Mouse (Mus musculus): ENCODE measurements around the gene Hist2h4. TPM values are rescaled to one million over a fixed set of nuclear protein-coding genes. Genes with fewer than 3 reads are reported as not detected.

Hist2h4 gene
- polyA plus RNA-seq, 1 experiment = 5.6 TPM

DNA sequence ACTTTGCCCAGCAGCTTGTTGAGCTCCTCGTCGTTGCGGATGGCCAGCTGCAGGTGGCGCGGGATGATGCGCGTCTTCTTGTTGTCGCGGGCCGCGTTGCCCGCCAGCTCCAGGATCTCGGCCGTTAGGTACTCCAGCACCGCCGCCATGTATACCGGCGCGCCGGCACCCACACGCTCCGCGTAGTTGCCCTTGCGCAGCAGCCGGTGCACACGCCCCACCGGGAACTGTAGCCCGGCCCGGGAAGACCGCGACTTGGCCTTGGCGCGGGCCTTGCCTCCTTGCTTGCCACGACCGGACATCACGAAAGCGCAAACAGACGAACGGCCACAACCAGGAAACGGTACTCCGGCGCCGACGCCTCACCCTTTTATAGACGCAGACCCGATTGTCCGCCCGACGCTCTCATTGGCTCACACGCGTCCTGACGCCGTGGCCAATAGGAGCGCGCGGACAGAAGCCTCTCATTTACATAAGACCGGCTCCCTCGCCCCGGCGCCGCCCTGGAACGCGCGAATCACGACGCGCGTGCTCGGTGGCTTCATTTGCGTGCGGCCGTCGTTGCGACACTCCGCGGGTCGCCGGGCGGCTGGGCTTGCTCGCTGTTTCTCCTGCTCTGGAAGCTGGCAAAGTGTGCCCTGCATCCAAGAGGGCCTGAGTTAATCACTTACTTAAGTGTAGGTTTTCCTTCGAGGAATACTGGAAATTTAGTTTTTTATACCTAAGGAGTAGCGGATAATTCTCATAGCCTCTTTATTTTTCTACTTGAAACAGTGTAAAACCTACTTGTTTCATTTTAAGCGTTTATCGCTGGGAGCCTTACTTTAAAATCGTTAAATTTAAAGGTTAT, 22.9 kb downstream of the Hist2h4 start, which contains the start of gene Hist2h2aa2:
TSS of gene Hist2h2aa2 (minus strand) at position 328 of the 850 bp plus-strand sequence.
- peak within 1 kb of the TSS; percentile 54 for H3K4me3 ChIP-seq (replicated peaks; ENCODE audit: extremely low read depth, low read depth, low read length)
- TF ChIP-seq POLR2A (IDR thresholded peaks at IDR 0.05; ENCODE audit: borderline replicate concordance, extremely low read depth, low read depth, low read length) = peak; percentile 53; the same call in 1 of the 2 replicates
- WGBS = 3% methylated on average over 32 of the region's 85 CpGs
- H3K4me1 ChIP-seq (ENCODE audit: control insufficient read depth, insufficient read depth, low read length) = peaks cover 18% of the 10 kb centered on the region
- DNase-seq = peak; percentile 100

DNA sequence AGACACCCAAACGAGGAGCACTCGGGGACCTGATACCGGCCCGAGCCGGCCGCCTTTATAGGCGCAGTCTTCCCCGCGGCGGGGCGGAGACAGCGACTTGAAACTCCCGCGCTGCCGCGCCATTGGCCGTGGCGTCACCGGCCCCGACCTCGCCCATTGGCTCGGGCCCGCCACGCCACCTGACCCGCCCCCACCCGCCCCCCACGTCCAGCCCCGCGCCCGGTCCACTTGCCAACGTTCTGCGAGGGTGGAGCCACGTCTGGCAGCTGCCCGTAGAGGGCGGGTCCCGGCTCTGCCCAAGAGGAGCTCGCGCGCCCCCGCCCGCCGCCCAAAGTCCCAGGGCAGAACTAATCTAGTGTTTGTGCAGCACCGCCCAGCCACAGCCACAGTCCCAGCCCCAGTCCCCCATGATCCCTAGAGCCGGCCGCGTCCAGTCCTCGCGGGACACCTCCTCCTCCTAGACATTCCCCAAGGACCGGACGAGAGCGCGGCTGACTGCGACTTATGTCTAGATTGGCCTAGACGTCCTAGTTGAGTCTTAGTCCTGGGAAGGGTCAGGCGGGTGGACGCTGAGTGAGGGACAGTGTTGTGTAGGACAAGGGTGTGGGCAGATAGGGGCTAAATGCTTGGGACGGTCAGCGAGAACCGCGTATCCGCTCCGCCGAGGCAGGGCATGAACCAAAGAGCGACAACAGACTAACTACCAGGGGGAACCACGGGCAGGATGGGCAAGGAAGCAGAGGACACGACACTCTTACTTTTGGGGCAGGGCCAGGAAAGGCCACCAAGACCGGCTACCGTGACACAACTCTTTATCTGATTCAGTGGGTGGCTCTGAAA, 23.9 kb downstream of the Hist2h4 start, which contains the start of gene Hist2h3c2:
TSS of gene Hist2h3c2 (minus strand) at position 174 of the 840 bp plus-strand sequence.
- peaks cover 14% of the 10 kb centered on the region for H3K4me1 ChIP-seq (ENCODE audit: control insufficient read depth, insufficient read depth, low read length)
- DNase-seq = peak; percentile 57
- under 1% methylated on average over 29 of the region's 68 CpGs for whole genome bisulfite sequencing
- TF ChIP-seq POLR2A (IDR thresholded peaks at IDR 0.05; ENCODE audit: borderline replicate concordance, extremely low read depth, low read depth, low read length) = peak; percentile 29; the same call in 1 of the 2 replicates
- peak within 1 kb of the TSS; percentile 54 for H3K4me3 ChIP-seq (replicated peaks; ENCODE audit: extremely low read depth, low read depth, low read length)

DNA sequence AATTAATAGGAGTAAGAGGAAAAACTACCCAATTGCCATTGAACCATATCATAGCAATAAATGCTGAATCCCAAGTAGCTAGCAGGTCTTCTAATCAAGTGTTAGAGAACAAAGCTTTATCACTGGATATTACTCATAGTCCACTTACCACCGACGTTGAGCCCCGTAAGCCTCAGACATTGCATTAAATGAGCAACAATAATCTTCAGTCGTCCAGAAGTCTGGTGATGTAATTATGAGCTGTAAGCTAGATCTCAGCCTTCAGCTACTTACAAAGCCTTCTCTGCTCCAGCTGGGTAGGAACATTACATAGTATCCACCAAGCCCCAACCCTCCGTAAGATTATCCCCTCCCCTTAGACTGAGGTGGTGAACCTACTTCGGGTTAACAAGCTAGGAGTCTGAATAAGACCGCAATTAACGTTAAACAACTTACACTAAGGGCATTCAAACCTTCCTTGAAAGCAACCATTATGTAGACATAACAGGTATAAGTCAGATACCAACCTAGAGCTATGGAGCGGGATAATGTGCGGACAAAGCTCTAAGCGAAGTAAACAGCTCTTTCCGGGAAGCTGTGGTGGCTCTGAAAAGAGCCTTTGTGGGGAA, 25.1 kb downstream of the Hist2h4 start:
- H3K4me3 ChIP-seq (replicated peaks; ENCODE audit: extremely low read depth, low read depth, low read length) = no peak overlapping the region
- WGBS = 12% methylated on average over 12 of the region's 12 CpGs

DNA sequence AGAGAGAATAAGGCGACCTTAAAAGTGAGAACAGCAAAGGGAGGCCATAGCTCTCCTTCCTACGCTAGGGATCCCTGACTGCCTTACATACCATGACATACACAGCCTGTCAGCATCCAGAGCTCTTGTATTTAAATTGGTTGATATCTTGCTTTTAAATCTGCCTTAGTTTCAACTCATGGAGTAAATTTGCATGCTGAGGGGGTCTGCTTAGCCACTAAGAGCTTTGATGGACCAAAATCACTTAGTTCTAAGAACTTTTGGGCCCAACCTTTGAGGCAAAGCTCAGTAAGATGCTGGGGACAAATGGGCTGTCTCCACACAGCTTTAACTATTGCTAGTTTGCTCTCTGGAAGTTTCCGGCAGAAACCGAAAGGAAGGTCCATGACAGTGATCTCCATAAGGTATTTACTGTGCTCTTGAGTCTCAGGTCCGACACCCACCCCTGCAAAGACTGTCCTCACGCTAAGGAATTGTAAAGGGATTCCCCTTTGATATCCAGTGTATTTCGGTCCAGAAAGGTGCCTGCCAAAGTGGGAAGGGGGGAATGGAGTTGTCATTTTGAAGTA, 25.7 kb downstream of the Hist2h4 start:
- WGBS = 60% methylated on average over 7 of the region's 7 CpGs
- H3K4me3 ChIP-seq (replicated peaks; ENCODE audit: extremely low read depth, low read depth, low read length) = no peak overlapping the region
- TF ChIP-seq POLR2A (IDR thresholded peaks at IDR 0.05; ENCODE audit: borderline replicate concordance, extremely low read depth, low read depth, low read length) = no peak
- no peak for TF ChIP-seq CTCF (IDR thresholded peaks at IDR 0.05; ENCODE audit: insufficient read depth, low read length)

More for the DNA sequence above, 25.1 kb downstream of the Hist2h4 start:
- DNase-seq = no peak
- TF ChIP-seq CTCF (IDR thresholded peaks at IDR 0.05; ENCODE audit: insufficient read depth, low read length) (no peak), POLR2A (IDR thresholded peaks at IDR 0.05; ENCODE audit: borderline replicate concordance, extremely low read depth, low read depth, low read length) (no peak)
- peaks cover 5% of the 10 kb centered on the region; the same call in 1 of the 2 replicates for H3K4me1 ChIP-seq (ENCODE audit: control insufficient read depth, insufficient read depth, low read length)

GRCm38 (mm10) chr3:96236834-96237334, 26.2 kb downstream of the Hist2h4 start:
- no peak for TF ChIP-seq CTCF (IDR thresholded peaks at IDR 0.05; ENCODE audit: insufficient read depth, low read length)
- TF ChIP-seq POLR2A (IDR thresholded peaks at IDR 0.05; ENCODE audit: borderline replicate concordance, extremely low read depth, low read depth, low read length) = no peak
- DNase-seq = no peak
- WGBS = 79% methylated on average over 4 of the region's 4 CpGs
- Histone ChIP-seq H3K4me1 (ENCODE audit: control insufficient read depth, insufficient read depth, low read length) (peaks cover 5% of the 10 kb centered on the region; the same call in 1 of the 2 replicates), H3K4me3 (replicated peaks; ENCODE audit: extremely low read depth, low read depth, low read length) (no peak overlapping the region)

More for the DNA sequence above, 25.7 kb downstream of the Hist2h4 start:
- DNase-seq = no peak
- H3K4me1 ChIP-seq (ENCODE audit: control insufficient read depth, insufficient read depth, low read length) = peaks cover 5% of the 10 kb centered on the region; the same call in 1 of the 2 replicates

- TF ChIP-seq CTCF (IDR thresholded peaks at IDR 0.05; ENCODE audit: insufficient read depth, low read length) (no peak), POLR2A (IDR thresholded peaks at IDR 0.05; ENCODE audit: borderline replicate concordance, extremely low read depth, low read depth, low read length) (no peak)
- Histone ChIP-seq H3K4me3 (replicated peaks; ENCODE audit: extremely low read depth, low read depth, low read length) (no peak overlapping the region), H3K4me1 (ENCODE audit: control insufficient read depth, insufficient read depth, low read length) (peaks cover 5% of the 10 kb centered on the region; the same call in 1 of the 2 replicates)
- WGBS = 49% methylated on average over 3 of the region's 3 CpGs
- no peak for DNase-seq
Measured at GRCm38 (mm10) chr3:96235836-96236235, 27.3 kb downstream of the Hist2h4 start.

- 91% methylated on average over 2 of the region's 2 CpGs for WGBS
- H3K4me1 ChIP-seq (ENCODE audit: control insufficient read depth, insufficient read depth, low read length) = peaks cover 5% of the 10 kb centered on the region; the same call in 1 of the 2 replicates
- no peak for DNase-seq
- no peak overlapping the region for H3K4me3 ChIP-seq (replicated peaks; ENCODE audit: extremely low read depth, low read depth, low read length)
- no peak for TF ChIP-seq POLR2A (IDR thresholded peaks at IDR 0.05; ENCODE audit: borderline replicate concordance, extremely low read depth, low read depth, low read length)
- TF ChIP-seq CTCF (IDR thresholded peaks at IDR 0.05; ENCODE audit: insufficient read depth, low read length) = no peak
Measured at GRCm38 (mm10) chr3:96234914-96235313, 28.2 kb downstream of the Hist2h4 start.

GRCm38 (mm10) chr3:96231758-96232120, 31.4 kb downstream of the Hist2h4 start:
- DNase-seq = no peak
- no peak overlapping the region for H3K4me3 ChIP-seq (replicated peaks; ENCODE audit: extremely low read depth, low read depth, low read length)
- TF ChIP-seq POLR2A (IDR thresholded peaks at IDR 0.05; ENCODE audit: borderline replicate concordance, extremely low read depth, low read depth, low read length) = no peak
- H3K4me1 ChIP-seq (ENCODE audit: control insufficient read depth, insufficient read depth, low read length) = no peaks in the 10 kb centered on the region; the same call in 1 of the 2 replicates
- 52% methylated on average over 2 of the region's 2 CpGs for WGBS
